Mouse (Mus musculus): ENCODE data around the gene Cd3e. TPM values are rescaled to one million over a fixed set of nuclear protein-coding genes. Genes with fewer than 3 reads are reported as not detected.

Gene Cd3e
- polyA plus RNA-seq, 1 experiment = not detected

DNA sequence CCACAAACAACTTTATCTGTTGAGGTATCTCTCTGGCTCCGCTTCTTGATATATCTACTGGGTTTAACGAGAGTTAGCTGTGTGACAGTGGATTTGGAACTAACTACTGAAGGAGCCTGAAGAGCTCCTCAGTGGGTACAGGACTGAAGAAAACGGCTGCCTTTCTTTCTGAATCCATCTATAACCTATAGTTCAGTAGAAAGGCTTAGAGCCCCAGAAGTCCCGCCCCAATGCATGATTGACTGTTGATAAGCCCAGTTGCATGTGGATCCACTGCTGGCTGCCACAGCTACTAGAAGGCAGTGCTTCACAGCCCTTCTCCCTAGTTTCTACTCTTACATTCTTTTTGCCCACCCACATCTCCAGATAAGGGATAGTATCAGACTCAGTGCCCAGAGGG, 1.0 kb upstream of the Cd3e start:
- peaks cover 9% of the 10 kb centered on the region for H3K27me3 ChIP-seq (ENCODE audit: control insufficient read depth, insufficient read depth, insufficient read length)
- H3K79me2 ChIP-seq (ENCODE audit: control insufficient read depth, insufficient read depth) = no peaks in the 10 kb centered on the region
- H3K36me3 ChIP-seq (ENCODE audit: control insufficient read depth, insufficient read depth) = no peaks in the 10 kb centered on the region
- no peak overlapping the region for H3K4me3 ChIP-seq
- TF ChIP-seq CEBPB (IDR thresholded peaks at IDR 0.05; ENCODE audit: insufficient read depth, poor library complexity, severe bottlenecking) (no peak), POLR2AphosphoS2 (IDR thresholded peaks at IDR 0.05; ENCODE audit: insufficient read length, low read depth) (no peak), TCF3 (IDR thresholded peaks at IDR 0.05; ENCODE audit: insufficient read length, low read depth) (no peak), USF1 (IDR thresholded peaks at IDR 0.05; ENCODE audit: low read depth) (no peak), MAX (IDR thresholded peaks at IDR 0.05; ENCODE audit: low read depth) (no peak), TCF12 (IDR thresholded peaks at IDR 0.05; ENCODE audit: insufficient read depth, poor library complexity, severe bottlenecking) (no peak), E2F4 (IDR thresholded peaks at IDR 0.05; ENCODE audit: insufficient read depth) (no peak), MYOG (IDR thresholded peaks at IDR 0.05; ENCODE audit: control insufficient read depth in 1 of 3, insufficient read depth in 1 of 3, insufficient read length in 2 of 3, low read depth in 2 of 3) (no peak), POLR2A (IDR thresholded peaks at IDR 0.05; ENCODE audit: insufficient read length, low read depth) (no peak), REST (IDR thresholded peaks at IDR 0.05; ENCODE audit: insufficient read depth, insufficient read length) (no peak), MYOD1 (IDR thresholded peaks at IDR 0.05; ENCODE audit: control insufficient read depth in 1 of 3, insufficient read length in 2 of 3, low read depth in 2 of 3) (no peak), SRF (IDR thresholded peaks at IDR 0.05; ENCODE audit: control insufficient read depth, insufficient read length, low read depth) (no peak)
- no peak overlapping the region for H3K4me2 ChIP-seq (ENCODE audit: low read depth)
- no peak overlapping the region for H3ac ChIP-seq (ENCODE audit: control insufficient read depth, insufficient read length)

DNA sequence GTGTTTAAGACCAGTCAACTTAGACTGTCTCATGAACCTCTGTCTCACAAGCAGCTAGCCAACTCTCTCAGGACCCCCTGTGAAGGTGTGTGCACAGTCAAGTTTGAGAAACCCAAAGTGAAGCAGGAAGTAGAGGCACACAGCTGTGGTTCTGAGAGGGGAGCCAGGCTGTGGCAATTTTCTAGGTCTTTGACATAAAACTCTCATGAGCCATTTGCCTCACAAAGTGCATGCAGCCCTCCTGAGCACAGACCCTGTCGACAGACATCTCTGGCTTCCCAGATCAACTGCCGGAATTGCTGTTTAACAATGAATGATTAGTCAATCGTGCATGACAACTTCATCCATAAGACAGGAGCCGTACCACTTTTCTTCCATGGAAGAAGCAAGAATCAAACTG, 1.1 kb downstream of the Cd3e start:
- H3ac ChIP-seq (ENCODE audit: control insufficient read depth, insufficient read length) = no peak overlapping the region
- no peak overlapping the region for H3K4me3 ChIP-seq

DNA sequence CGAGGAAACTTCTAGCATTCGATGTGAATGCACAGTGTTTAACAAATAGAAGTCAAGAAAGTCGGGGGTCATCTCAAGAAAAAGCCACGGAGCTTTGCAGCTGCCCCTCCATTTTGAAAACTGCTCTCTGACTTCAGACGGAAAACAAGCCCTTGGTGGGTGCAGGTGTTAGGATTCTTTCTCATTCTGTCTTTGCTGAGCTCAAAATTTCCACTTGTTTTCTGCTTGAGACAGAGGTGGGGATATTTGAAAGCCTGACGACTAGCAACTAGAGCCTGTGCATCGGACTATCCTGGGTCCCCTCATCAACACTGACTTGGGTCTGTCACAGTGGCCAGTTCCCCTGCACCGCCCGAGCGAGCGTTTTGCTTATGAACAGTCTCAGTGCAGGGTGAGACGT, 2.0 kb downstream of the Cd3e start:
- TF ChIP-seq SRF (IDR thresholded peaks at IDR 0.05; ENCODE audit: control insufficient read depth, insufficient read length, low read depth) = no peak
- TF ChIP-seq E2F4 (IDR thresholded peaks at IDR 0.05; ENCODE audit: insufficient read depth) = no peak
- TF ChIP-seq MYOD1 (IDR thresholded peaks at IDR 0.05; ENCODE audit: control insufficient read depth in 1 of 3, insufficient read length in 2 of 3, low read depth in 2 of 3) = no peak
- TF ChIP-seq TCF3 (IDR thresholded peaks at IDR 0.05; ENCODE audit: insufficient read length, low read depth) = no peak
- no peak for TF ChIP-seq MAX (IDR thresholded peaks at IDR 0.05; ENCODE audit: low read depth)
- no peak for TF ChIP-seq USF1 (IDR thresholded peaks at IDR 0.05; ENCODE audit: low read depth)
- TF ChIP-seq MYOG (IDR thresholded peaks at IDR 0.05; ENCODE audit: control insufficient read depth in 1 of 3, insufficient read depth in 1 of 3, insufficient read length in 2 of 3, low read depth in 2 of 3) = no peak
- TF ChIP-seq CEBPB (IDR thresholded peaks at IDR 0.05; ENCODE audit: insufficient read depth, poor library complexity, severe bottlenecking) = no peak
- no peak for TF ChIP-seq TCF12 (IDR thresholded peaks at IDR 0.05; ENCODE audit: insufficient read depth, poor library complexity, severe bottlenecking)
- TF ChIP-seq POLR2AphosphoS2 (IDR thresholded peaks at IDR 0.05; ENCODE audit: insufficient read length, low read depth) = no peak
- no peak for TF ChIP-seq REST (IDR thresholded peaks at IDR 0.05; ENCODE audit: insufficient read depth, insufficient read length)
- TF ChIP-seq POLR2A (IDR thresholded peaks at IDR 0.05; ENCODE audit: insufficient read length, low read depth) = no peak
- Histone ChIP-seq H3K4me3 (no peak overlapping the region), H3K79me2 (ENCODE audit: control insufficient read depth, insufficient read depth) (no peaks in the 10 kb centered on the region), H3ac (ENCODE audit: control insufficient read depth, insufficient read length) (no peak overlapping the region), H3K36me3 (ENCODE audit: control insufficient read depth, insufficient read depth) (no peaks in the 10 kb centered on the region), H3K27me3 (ENCODE audit: control insufficient read depth, insufficient read depth, insufficient read length) (peaks cover 15% of the 10 kb centered on the region), H3K4me2 (ENCODE audit: low read depth) (no peak overlapping the region)

More for the DNA sequence above, 1.1 kb downstream of the Cd3e start:
- H3K27me3 ChIP-seq (ENCODE audit: control insufficient read depth, insufficient read depth, insufficient read length) = peaks cover 12% of the 10 kb centered on the region
- H3K4me2 ChIP-seq (ENCODE audit: low read depth) = no peak overlapping the region
- no peaks in the 10 kb centered on the region for H3K36me3 ChIP-seq (ENCODE audit: control insufficient read depth, insufficient read depth)
- no peaks in the 10 kb centered on the region for H3K79me2 ChIP-seq (ENCODE audit: control insufficient read depth, insufficient read depth)
- no peak for TF ChIP-seq E2F4 (IDR thresholded peaks at IDR 0.05; ENCODE audit: insufficient read depth)
- no peak for TF ChIP-seq MAX (IDR thresholded peaks at IDR 0.05; ENCODE audit: low read depth)
- no peak for TF ChIP-seq MYOD1 (IDR thresholded peaks at IDR 0.05; ENCODE audit: control insufficient read depth in 1 of 3, insufficient read length in 2 of 3, low read depth in 2 of 3)
- no peak for TF ChIP-seq USF1 (IDR thresholded peaks at IDR 0.05; ENCODE audit: low read depth)
- TF ChIP-seq SRF (IDR thresholded peaks at IDR 0.05; ENCODE audit: control insufficient read depth, insufficient read length, low read depth) = no peak
- TF ChIP-seq CEBPB (IDR thresholded peaks at IDR 0.05; ENCODE audit: insufficient read depth, poor library complexity, severe bottlenecking) = no peak
- no peak for TF ChIP-seq POLR2A (IDR thresholded peaks at IDR 0.05; ENCODE audit: insufficient read length, low read depth)
- no peak for TF ChIP-seq TCF3 (IDR thresholded peaks at IDR 0.05; ENCODE audit: insufficient read length, low read depth)

DNA sequence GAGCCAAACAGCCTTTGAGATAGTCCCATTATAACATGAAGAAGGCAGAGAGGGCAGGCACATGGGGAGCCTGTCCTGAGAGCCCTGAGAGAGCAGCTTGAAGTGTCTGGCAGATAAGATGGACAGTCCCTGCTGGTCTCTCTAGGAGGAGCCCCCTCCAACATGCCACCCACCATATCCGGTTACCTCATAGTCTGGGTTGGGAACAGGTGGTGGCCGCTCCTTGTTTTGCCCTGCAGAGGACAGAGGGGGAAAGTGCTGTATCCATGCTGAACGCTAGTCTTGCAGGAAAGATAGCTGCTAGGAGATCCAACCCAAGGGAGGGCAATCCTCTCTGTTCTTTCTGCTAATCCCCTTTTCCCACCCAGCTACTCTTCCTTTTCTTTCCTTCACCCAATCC, 9.2 kb downstream of the Cd3e start:
- Histone ChIP-seq H3K4me2 (ENCODE audit: low read depth) (peak overlapping the region; percentile 52), H3K36me3 (ENCODE audit: control insufficient read depth, insufficient read depth) (no peaks in the 10 kb centered on the region), H3ac (ENCODE audit: control insufficient read depth, insufficient read length) (no peak overlapping the region), H3K79me2 (ENCODE audit: control insufficient read depth, insufficient read depth) (no peaks in the 10 kb centered on the region), H3K4me3 (no peak overlapping the region), H3K27me3 (ENCODE audit: control insufficient read depth, insufficient read depth, insufficient read length) (peaks cover 6% of the 10 kb centered on the region)
- TF ChIP-seq MYOG (IDR thresholded peaks at IDR 0.05; ENCODE audit: control insufficient read depth in 1 of 3, insufficient read depth in 1 of 3, insufficient read length in 2 of 3, low read depth in 2 of 3) (peak in 1 of 3 experiments; percentile 38), TCF3 (IDR thresholded peaks at IDR 0.05; ENCODE audit: insufficient read length, low read depth) (no peak), CEBPB (IDR thresholded peaks at IDR 0.05; ENCODE audit: insufficient read depth, poor library complexity, severe bottlenecking) (no peak), TCF12 (IDR thresholded peaks at IDR 0.05; ENCODE audit: insufficient read depth, poor library complexity, severe bottlenecking) (no peak), POLR2AphosphoS2 (IDR thresholded peaks at IDR 0.05; ENCODE audit: insufficient read length, low read depth) (no peak), REST (IDR thresholded peaks at IDR 0.05; ENCODE audit: insufficient read depth, insufficient read length) (no peak), MYOD1 (IDR thresholded peaks at IDR 0.05; ENCODE audit: control insufficient read depth in 1 of 3, insufficient read length in 2 of 3, low read depth in 2 of 3) (peak in 2 of 3 experiments; percentile 48 to 67), SRF (IDR thresholded peaks at IDR 0.05; ENCODE audit: control insufficient read depth, insufficient read length, low read depth) (no peak), E2F4 (IDR thresholded peaks at IDR 0.05; ENCODE audit: insufficient read depth) (no peak), MAX (IDR thresholded peaks at IDR 0.05; ENCODE audit: low read depth) (no peak), POLR2A (IDR thresholded peaks at IDR 0.05; ENCODE audit: insufficient read length, low read depth) (no peak), USF1 (IDR thresholded peaks at IDR 0.05; ENCODE audit: low read depth) (no peak)

Data from myocyte (in vitro differentiated cells).